Comparison of ENCODE assay signal across 8 mouse cellular contexts in genomic region chr16:38741204-38741903, GRCm38 (mm10). TPM values are rescaled to one million over a fixed set of nuclear protein-coding genes. Genes with fewer than 3 reads are reported as not detected.
DNase-seq lines count a peak whose midpoint lies in the region; ATAC-seq lines count a peak whose summit lies in the region.

No protein-coding gene starts in this region.

- H3K36me3 ChIP-seq in liver, embryonic 11.5 days (ENCODE audit: control insufficient read depth, insufficient read depth, low read length): no peaks in the 10 kb centered on the region
- no peaks in the 10 kb centered on the region for H3K36me3 ChIP-seq in forebrain, embryonic 13.5 days (ENCODE audit: poor library complexity, severe bottlenecking)
- peaks cover 4% of the 10 kb centered on the region; the same call in 1 of the 2 replicates for H3K36me3 ChIP-seq in limb, embryonic 12.5 days
- no peaks in the 10 kb centered on the region for H3K36me3 ChIP-seq in neural tube, embryonic 14.5 days (ENCODE audit: control insufficient read depth, insufficient read depth, low read length)

- H3K27me3 ChIP-seq in liver, embryonic 11.5 days (replicated peaks; ENCODE audit: control insufficient read depth, insufficient read depth, low read length): peaks cover 44% of the 10 kb centered on the region
- H3K27me3 ChIP-seq in forebrain, embryonic 13.5 days: no peaks in the 10 kb centered on the region
- H3K27me3 ChIP-seq in limb, embryonic 12.5 days: no peaks in the 10 kb centered on the region; the same call in none of the 2 replicates
- H3K27me3 ChIP-seq in neural tube, embryonic 14.5 days (ENCODE audit: control insufficient read depth, insufficient read depth, low read length): no peaks in the 10 kb centered on the region

- H3K4me1 ChIP-seq in liver, embryonic 11.5 days (replicated peaks; ENCODE audit: control insufficient read depth, insufficient read depth, low read length): peaks cover 5% of the 10 kb centered on the region; the same call in 1 of the 2 replicates
- peaks cover 8% of the 10 kb centered on the region; the same call in 1 of the 2 replicates for H3K4me1 ChIP-seq in forebrain, embryonic 13.5 days
- H3K4me1 ChIP-seq in limb, embryonic 12.5 days (replicated peaks): peaks cover 9% of the 10 kb centered on the region; the same call in 1 of the 2 replicates
- H3K4me1 ChIP-seq in neural tube, embryonic 14.5 days (ENCODE audit: control insufficient read depth, insufficient read depth, low read length): peaks cover 6% of the 10 kb centered on the region; the same call in 1 of the 2 replicates

- no peak for ATAC-seq in liver, embryonic 11.5 days (replicated peaks; ENCODE audit: low FRiP score)
- peak; percentile 14 for ATAC-seq in forebrain, embryonic 13.5 days
- ATAC-seq in limb, embryonic 12.5 days (ENCODE audit: insufficient number of reproducible peaks, insufficient read depth, low FRiP score, low TSS enrichment, low read depth): 0 out of 2 replicates have a peak, but pooled peaks have one; percentile 3
- ATAC-seq in neural tube, embryonic 14.5 days (ENCODE audit: low read depth): 0 out of 2 replicates have a peak, but pooled peaks have one; percentile 1

- peak overlapping the region; percentile 80 for H3K4me2 ChIP-seq in liver, embryonic 11.5 days
- peak overlapping the region; percentile 89 for H3K4me2 ChIP-seq in forebrain, embryonic 13.5 days
- H3K4me2 ChIP-seq in limb, embryonic 12.5 days: peak overlapping the region; percentile 84
- H3K4me2 ChIP-seq in neural tube, embryonic 14.5 days (ENCODE audit: low read depth, low read length): peak overlapping the region; percentile 95

- DNase-seq in liver, embryonic 11.5 days (ENCODE audit: low spot score): no peak
- DNase-seq in liver: no peak
- no peak for DNase-seq in thymus, postnatal 4 days
- no peak for DNase-seq in cerebellum, postnatal 4 days (ENCODE audit: low spot score in 2 of 2)
- no peak for DNase-seq in right cerebral cortex, adult 18-20 months

- no peak overlapping the region for H3K4me3 ChIP-seq in liver, embryonic 11.5 days (ENCODE audit: low read depth, low read length)
- H3K4me3 ChIP-seq in forebrain, embryonic 13.5 days: peak overlapping the region; percentile 80
- peak overlapping the region; percentile 80; the same call in 1 of the 2 replicates for H3K4me3 ChIP-seq in limb, embryonic 12.5 days (replicated peaks)
- peak overlapping the region; percentile 81 for H3K4me3 ChIP-seq in neural tube, embryonic 14.5 days (ENCODE audit: low read depth, low read length)

- H3K9ac ChIP-seq in liver, embryonic 11.5 days (ENCODE audit: low read depth, low read length): no peak overlapping the region; the same call in 1 of the 2 replicates
- H3K9ac ChIP-seq in forebrain, embryonic 13.5 days: peak overlapping the region; percentile 86; the same call in 1 of the 2 replicates
- H3K9ac ChIP-seq in limb, embryonic 12.5 days (replicated peaks): no peak overlapping the region
- peak overlapping the region; percentile 89; the same call in 1 of the 2 replicates for H3K9ac ChIP-seq in neural tube, embryonic 14.5 days (replicated peaks; ENCODE audit: low read depth, low read length)

- WGBS in liver, embryonic 11.5 days: 80% methylated on average over 13 of the region's 13 CpGs
- WGBS in forebrain, embryonic 13.5 days: 87% methylated on average over 13 of the region's 13 CpGs
- 81% methylated on average over 13 of the region's 13 CpGs for WGBS in limb, embryonic 12.5 days
- WGBS in neural tube, embryonic 14.5 days: 86% methylated on average over 13 of the region's 13 CpGs

- H3K27ac ChIP-seq in liver, embryonic 11.5 days (ENCODE audit: low read depth, low read length): no peak overlapping the region
- no peak overlapping the region for H3K27ac ChIP-seq in forebrain, embryonic 13.5 days
- no peak overlapping the region for H3K27ac ChIP-seq in limb, embryonic 12.5 days
- H3K27ac ChIP-seq in neural tube, embryonic 14.5 days (ENCODE audit: low read depth, low read length): no peak overlapping the region

- H3K9me3 ChIP-seq in liver, embryonic 11.5 days (ENCODE audit: control insufficient read depth, low read length): no peaks in the 10 kb centered on the region
- no peaks in the 10 kb centered on the region for H3K9me3 ChIP-seq in forebrain, embryonic 13.5 days (replicated peaks)
- no peaks in the 10 kb centered on the region for H3K9me3 ChIP-seq in limb, embryonic 12.5 days
- H3K9me3 ChIP-seq in neural tube, embryonic 14.5 days (ENCODE audit: control insufficient read depth, low read length): no peaks in the 10 kb centered on the region

RNA-seq across cellular contexts. Expression of gene B4galt4, which starts 0.7 kb away (rescaled TPM):
- 9.6 and 10.2 TPM in 2 replicates for polyA plus RNA-seq in liver, embryonic 11.5 days (2014; fragmentation: Nextera tagmentation; extraction: Ambion mirVana)
- polyA plus RNA-seq in forebrain, embryonic 13.5 days (2015; fragmentation: Nextera tagmentation; extraction: Ambion mirVana): 17.9 and 22.8 TPM in 2 replicates
- 33.3 and 33.6 TPM in 2 replicates for polyA plus RNA-seq in limb, embryonic 12.5 days (2016; fragmentation: Nextera tagmentation; extraction: Ambion mirVana)
- 32.7 and 34.9 TPM in 2 replicates for polyA plus RNA-seq in neural tube, embryonic 14.5 days (2014; fragmentation: Nextera tagmentation; extraction: Ambion mirVana)

RNA-seq across cellular contexts. Expression of gene Arhgap31, which starts 28.3 kb away (rescaled TPM):
- 7.0 and 7.4 TPM in 2 replicates for polyA plus RNA-seq in liver, embryonic 11.5 days (2014; fragmentation: Nextera tagmentation; extraction: Ambion mirVana)
- polyA plus RNA-seq in forebrain, embryonic 13.5 days (2015; fragmentation: Nextera tagmentation; extraction: Ambion mirVana): 3.1 and 3.6 TPM in 2 replicates
- 8.8 and 9.9 TPM in 2 replicates for polyA plus RNA-seq in limb, embryonic 12.5 days (2016; fragmentation: Nextera tagmentation; extraction: Ambion mirVana)
- 3.8 and 7.8 TPM in 2 replicates for polyA plus RNA-seq in neural tube, embryonic 14.5 days (2014; fragmentation: Nextera tagmentation; extraction: Ambion mirVana)

RNA-seq across cellular contexts. Expression of gene Upk1b, which starts 58.8 kb away (rescaled TPM):
- polyA plus RNA-seq in liver, embryonic 11.5 days (2014; fragmentation: Nextera tagmentation; extraction: Ambion mirVana): 5.3 and 6.5 TPM in 2 replicates
- polyA plus RNA-seq in forebrain, embryonic 13.5 days (2015; fragmentation: Nextera tagmentation; extraction: Ambion mirVana): not detected in 2 replicates
- polyA plus RNA-seq in limb, embryonic 12.5 days (2016; fragmentation: Nextera tagmentation; extraction: Ambion mirVana): 7.9 and 8.2 TPM in 2 replicates
- not detected in 2 replicates for polyA plus RNA-seq in neural tube, embryonic 14.5 days (2014; fragmentation: Nextera tagmentation; extraction: Ambion mirVana)

Comparison
In these comparisons a context has a peak if more than half of its experiments do, and no peak if none do; other contexts are left out.
1. H3K9ac ChIP-seq: peak in forebrain, embryonic 13.5 days (single experiment) and neural tube, embryonic 14.5 days (single experiment); none in liver, embryonic 11.5 days (single experiment) and limb, embryonic 12.5 days (single experiment).
2. Peak in every context shown above with its lines, with median percentiles within 50 percentile points of each other: H3K4me2 ChIP-seq.